Mouse (Mus musculus): ENCODE results near the gene Dld. TPM values are rescaled to one million over a fixed set of nuclear protein-coding genes. Genes with fewer than 3 reads are reported as not detected.
A peak's percentile ranks its signal among the peaks of the same experiment; 100 is the strongest.

The Dld gene
- polyA plus RNA-seq, 1 experiment from 2014 or later, result 130 TPM

DNA sequence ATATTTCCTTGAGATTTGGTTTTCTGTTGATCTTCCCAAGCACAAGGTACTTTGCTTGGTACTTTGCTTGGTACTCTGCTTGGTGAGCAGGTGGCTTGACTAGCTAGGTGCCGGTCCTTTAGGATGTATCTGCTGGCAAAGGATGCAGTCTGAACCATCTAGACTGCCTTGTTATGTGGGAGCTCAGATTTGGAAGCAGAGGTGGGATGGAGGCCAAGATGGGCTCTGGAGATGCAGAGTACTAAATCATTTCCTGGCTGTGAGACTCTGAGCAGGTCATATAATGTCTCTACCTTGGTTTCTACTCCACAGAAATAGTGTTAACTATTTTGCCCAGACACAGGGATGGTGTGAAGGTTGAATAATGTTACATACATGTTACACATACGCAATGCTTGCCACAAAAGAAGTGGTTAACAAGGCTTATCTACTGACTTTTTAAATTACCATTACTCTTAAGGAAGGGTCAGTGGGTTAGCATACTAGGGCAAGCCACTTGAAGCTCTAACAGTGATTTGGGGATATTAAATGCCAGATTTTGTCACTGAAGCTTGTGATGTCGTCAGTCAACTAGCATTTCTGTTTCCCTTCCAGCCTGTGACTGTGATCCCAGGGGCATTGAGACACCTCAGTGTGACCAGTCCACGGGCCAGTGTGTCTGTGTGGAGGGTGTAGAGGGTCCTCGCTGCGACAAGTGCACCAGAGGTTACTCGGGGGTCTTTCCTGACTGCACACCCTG, 33.4 kb downstream of the Dld start:
- ATAC-seq (ENCODE audit: low FRiP score), result 0 out of 2 replicates have a peak, but pooled peaks have one; percentile 39
- no peak overlapping the region for H3K4me2 ChIP-seq
- no peaks in the 10 kb centered on the region for H3K27me3 ChIP-seq
- no peaks in the 10 kb centered on the region for H3K9me3 ChIP-seq
- 92% methylated on average over 7 of the region's 7 CpGs for WGBS
- H3K27ac ChIP-seq, result no peak overlapping the region
- no peaks in the 10 kb centered on the region for H3K36me3 ChIP-seq
- no peaks in the 10 kb centered on the region for H3K4me1 ChIP-seq (replicated peaks)
- no peak overlapping the region for H3K9ac ChIP-seq
- H3K4me3 ChIP-seq, result no peak overlapping the region

DNA sequence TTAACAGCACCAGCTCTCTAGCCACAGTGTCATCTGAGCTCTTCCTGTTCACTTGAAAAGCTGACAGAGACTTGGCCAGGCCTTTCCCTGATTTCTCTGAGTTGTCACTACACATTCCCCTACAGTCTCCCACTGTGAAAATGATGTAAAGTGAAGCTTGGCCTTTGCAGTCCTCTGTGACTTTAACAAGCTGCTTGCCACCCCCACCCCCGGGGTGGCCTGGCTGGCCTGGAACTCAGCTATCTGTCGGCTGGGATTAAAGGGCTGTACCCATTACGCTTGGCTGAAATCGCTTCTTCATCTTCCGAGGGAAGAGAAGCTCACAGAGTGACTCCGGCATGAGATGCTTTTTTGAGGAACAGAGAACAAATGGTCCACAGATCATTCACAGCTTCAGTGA, 35.3 kb downstream of the Dld start:
- no peaks in the 10 kb centered on the region for H3K4me1 ChIP-seq (replicated peaks)
- H3K4me3 ChIP-seq, result no peak overlapping the region
- H3K9me3 ChIP-seq, result no peaks in the 10 kb centered on the region
- no peak overlapping the region for H3K4me2 ChIP-seq
- ATAC-seq (ENCODE audit: low FRiP score), result no peak
- 78% methylated on average over 6 of the region's 6 CpGs for WGBS
- H3K27ac ChIP-seq, result no peak overlapping the region
- H3K9ac ChIP-seq, result no peak overlapping the region
- H3K36me3 ChIP-seq, result no peaks in the 10 kb centered on the region
- H3K27me3 ChIP-seq, result no peaks in the 10 kb centered on the region

DNA sequence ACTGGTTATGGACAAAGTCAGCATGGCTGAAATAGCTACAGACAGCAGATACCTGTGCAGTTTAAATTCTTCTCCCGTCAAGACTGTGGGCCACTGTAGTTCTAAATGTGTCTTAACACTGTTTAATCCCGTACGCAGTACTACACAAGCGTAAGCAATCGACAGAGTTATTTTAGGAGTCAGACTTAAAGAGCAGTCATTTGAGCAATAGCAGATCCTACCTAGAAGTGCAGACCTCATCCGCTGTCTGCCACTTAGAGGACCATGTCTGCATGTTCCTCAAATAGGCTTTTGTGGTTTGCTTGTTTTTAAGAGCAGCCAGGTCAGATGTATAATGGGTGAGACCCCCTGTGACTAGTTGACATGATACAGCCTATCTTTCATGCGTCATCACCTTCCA, 36.9 kb downstream of the Dld start:
- no peak overlapping the region for H3K27ac ChIP-seq
- H3K9me3 ChIP-seq, result no peaks in the 10 kb centered on the region
- H3K4me1 ChIP-seq (replicated peaks), result peaks cover 3% of the 10 kb centered on the region; the same call in 1 of the 2 replicates
- H3K4me2 ChIP-seq, result no peak overlapping the region
- no peak overlapping the region for H3K4me3 ChIP-seq
- H3K36me3 ChIP-seq, result no peaks in the 10 kb centered on the region
- no peaks in the 10 kb centered on the region for H3K27me3 ChIP-seq
- no peak overlapping the region for H3K9ac ChIP-seq
- WGBS, result 96% methylated on average over 7 of the region's 7 CpGs
- no peak for ATAC-seq (ENCODE audit: low FRiP score)

DNA sequence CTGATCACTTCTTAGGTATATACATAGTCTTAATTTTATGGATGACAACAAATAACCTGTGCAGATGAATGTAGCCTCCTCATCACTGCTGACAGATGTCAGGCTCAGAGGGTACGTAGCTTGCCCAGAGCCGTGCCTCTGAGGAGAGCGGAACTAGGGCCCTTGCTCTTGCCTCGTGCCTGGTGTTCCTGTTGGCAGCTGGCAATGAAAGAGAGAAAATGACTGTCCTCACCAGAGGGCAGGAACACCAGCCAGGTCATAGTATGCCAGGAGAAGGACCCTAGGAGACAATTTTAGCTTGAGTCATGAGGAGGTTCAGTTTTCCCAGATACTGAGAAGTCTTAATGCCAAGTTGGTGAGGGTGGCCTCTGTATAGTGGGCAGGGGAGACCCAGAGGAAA, 38.1 kb downstream of the Dld start:
- Histone ChIP-seq H3K27ac (no peak overlapping the region), H3K4me1 (replicated peaks) (peaks cover 3% of the 10 kb centered on the region; the same call in 1 of the 2 replicates), H3K9ac (no peak overlapping the region), H3K4me2 (no peak overlapping the region), H3K4me3 (no peak overlapping the region), H3K36me3 (no peaks in the 10 kb centered on the region), H3K9me3 (no peaks in the 10 kb centered on the region), H3K27me3 (no peaks in the 10 kb centered on the region)
- WGBS, result 97% methylated on average over 4 of the region's 4 CpGs
- ATAC-seq (ENCODE audit: low FRiP score), result no peak

DNA sequence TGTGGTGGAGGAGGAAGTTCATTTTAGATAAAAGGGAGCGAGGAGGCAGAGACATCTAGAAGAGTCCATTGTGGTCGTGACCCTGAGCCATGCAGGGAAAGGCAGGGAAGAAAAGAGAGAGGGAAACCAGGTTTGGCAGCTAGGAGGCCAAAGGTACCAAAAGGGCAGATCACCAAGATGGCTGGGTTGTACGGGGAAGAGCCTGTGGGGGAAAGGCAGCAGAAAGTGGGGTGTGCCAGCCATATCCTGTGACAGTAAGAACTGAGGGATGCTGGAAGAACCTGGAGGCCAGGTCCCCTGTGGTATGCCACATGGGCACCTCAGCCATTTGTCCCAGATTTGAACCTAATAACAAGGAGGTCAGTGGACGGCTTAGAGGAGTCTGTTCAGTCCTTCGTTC, 39.0 kb downstream of the Dld start:
- no peaks in the 10 kb centered on the region for H3K9me3 ChIP-seq
- H3K4me2 ChIP-seq, result no peak overlapping the region
- no peaks in the 10 kb centered on the region for H3K36me3 ChIP-seq
- H3K4me3 ChIP-seq, result no peak overlapping the region
- peaks cover 3% of the 10 kb centered on the region; the same call in 1 of the 2 replicates for H3K4me1 ChIP-seq (replicated peaks)
- ATAC-seq (ENCODE audit: low FRiP score), result no peak
- H3K27ac ChIP-seq, result no peak overlapping the region
- no peaks in the 10 kb centered on the region for H3K27me3 ChIP-seq
- WGBS, result 94% methylated on average over 5 of the region's 5 CpGs
- no peak overlapping the region for H3K9ac ChIP-seq

DNA sequence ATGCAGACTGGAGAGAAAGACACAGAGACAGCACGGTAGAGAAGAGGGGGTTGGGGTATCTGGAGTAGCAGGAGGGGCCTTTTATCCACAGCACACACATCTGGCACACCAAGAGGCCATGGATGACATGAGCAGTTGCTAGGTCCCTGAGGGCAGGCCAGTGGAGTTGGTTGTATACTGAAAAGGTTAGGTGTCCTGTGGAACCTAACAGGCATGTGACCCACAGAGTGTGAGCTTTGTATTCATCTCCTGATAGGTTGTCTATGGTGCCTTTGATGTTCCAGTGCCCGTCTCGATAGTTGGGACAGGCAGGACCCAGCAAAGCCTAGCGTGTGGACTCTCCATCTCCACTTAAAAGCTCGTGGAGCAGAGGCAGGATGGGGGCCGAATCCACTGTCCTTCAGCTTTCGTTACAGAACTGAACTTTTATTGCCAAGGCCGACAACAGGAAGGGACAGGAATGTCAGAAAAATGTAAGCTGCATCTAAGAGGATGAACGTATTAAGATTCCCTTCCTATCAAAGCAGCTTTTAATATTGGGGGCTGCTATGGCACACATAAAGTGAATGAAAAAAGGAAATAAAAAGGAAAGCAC, 39.5 kb downstream of the Dld start:
- no peaks in the 10 kb centered on the region for H3K27me3 ChIP-seq
- H3K9ac ChIP-seq, result no peak overlapping the region
- WGBS, result 84% methylated on average over 9 of the region's 9 CpGs
- H3K27ac ChIP-seq, result no peak overlapping the region
- H3K4me2 ChIP-seq, result no peak overlapping the region
- H3K4me1 ChIP-seq (replicated peaks), result peaks cover 3% of the 10 kb centered on the region; the same call in 1 of the 2 replicates
- ATAC-seq (ENCODE audit: low FRiP score), result no peak
- H3K9me3 ChIP-seq, result no peaks in the 10 kb centered on the region
- no peak overlapping the region for H3K4me3 ChIP-seq
- no peaks in the 10 kb centered on the region for H3K36me3 ChIP-seq

DNA sequence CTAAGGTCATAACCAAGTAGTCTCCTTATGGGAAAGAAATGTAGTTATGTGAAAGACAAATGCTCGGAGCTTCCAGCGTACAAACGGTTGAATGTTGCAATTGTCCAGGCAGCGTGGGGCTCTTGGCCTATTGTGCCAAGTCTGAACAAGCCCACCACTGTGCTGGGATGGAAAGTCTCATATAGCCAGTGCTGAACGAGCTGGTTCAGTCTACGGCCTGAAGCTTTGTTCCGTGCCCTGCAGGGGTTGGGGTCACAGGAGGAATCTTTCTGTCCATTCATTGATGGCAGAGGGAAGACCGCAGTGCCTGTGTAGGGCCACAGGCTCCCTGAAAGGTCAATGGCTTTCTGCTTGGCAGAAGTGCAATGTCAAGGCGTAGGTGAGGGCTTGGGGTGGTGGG, 40.6 kb downstream of the Dld start:
- Histone ChIP-seq H3K9me3 (no peaks in the 10 kb centered on the region), H3K27ac (no peak overlapping the region), H3K4me2 (no peak overlapping the region), H3K36me3 (no peaks in the 10 kb centered on the region), H3K9ac (no peak overlapping the region), H3K27me3 (no peaks in the 10 kb centered on the region), H3K4me1 (replicated peaks) (peaks cover 3% of the 10 kb centered on the region; the same call in 1 of the 2 replicates), H3K4me3 (no peak overlapping the region)
- 23% methylated on average over 9 of the region's 9 CpGs for WGBS
- no peak for ATAC-seq (ENCODE audit: low FRiP score)

DNA sequence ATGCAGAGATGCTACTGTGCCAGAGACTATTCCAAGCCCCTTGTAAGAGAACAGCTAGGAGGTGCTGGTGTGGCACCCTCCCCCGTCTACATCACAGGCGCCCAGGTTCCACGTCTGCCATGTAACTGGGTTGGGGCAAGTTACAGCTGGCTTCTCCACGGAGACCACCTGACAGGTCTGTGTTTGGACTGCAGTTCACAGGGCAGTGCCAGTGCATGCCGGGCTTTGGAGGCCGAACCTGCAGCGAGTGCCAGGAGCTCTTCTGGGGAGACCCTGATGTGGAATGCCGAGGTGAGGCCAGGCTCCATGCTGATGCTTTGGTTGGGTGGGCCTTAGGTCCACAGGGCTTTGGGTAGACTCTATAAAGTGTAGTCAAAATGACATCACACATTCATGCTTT, 43.5 kb downstream of the Dld start:
- no peak for ATAC-seq (ENCODE audit: low FRiP score)
- Histone ChIP-seq H3K9me3 (no peaks in the 10 kb centered on the region), H3K27me3 (no peaks in the 10 kb centered on the region), H3K36me3 (no peaks in the 10 kb centered on the region), H3K4me2 (no peak overlapping the region), H3K9ac (no peak overlapping the region), H3K27ac (no peak overlapping the region), H3K4me3 (no peak overlapping the region), H3K4me1 (replicated peaks) (peaks cover 4% of the 10 kb centered on the region; the same call in 1 of the 2 replicates)
- WGBS, result 96% methylated on average over 8 of the region's 8 CpGs

DNA sequence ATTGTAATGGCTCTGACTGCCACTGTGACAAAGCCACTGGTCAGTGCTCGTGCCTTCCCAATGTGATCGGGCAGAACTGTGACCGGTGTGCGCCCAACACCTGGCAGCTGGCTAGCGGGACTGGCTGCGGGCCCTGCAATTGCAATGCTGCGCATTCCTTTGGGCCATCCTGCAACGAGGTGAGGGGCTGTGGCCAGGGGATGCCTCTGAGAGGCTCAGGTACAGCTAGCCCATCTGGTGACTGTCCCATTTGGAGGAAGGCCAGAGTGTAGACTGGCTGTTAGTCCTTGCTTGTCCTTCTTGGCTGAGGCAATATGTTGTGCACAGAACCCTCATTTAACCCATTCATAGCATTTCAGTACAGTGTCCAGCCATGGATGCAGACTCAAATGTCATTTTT, 44.2 kb downstream of the Dld start:
- Histone ChIP-seq H3K9me3 (no peaks in the 10 kb centered on the region), H3K27me3 (no peaks in the 10 kb centered on the region), H3K36me3 (no peaks in the 10 kb centered on the region), H3K9ac (no peak overlapping the region), H3K4me1 (replicated peaks) (peaks cover 7% of the 10 kb centered on the region; the same call in 1 of the 2 replicates), H3K27ac (no peak overlapping the region), H3K4me3 (no peak overlapping the region), H3K4me2 (no peak overlapping the region)
- no peak for ATAC-seq (ENCODE audit: low FRiP score)
- WGBS, result 93% methylated on average over 8 of the region's 8 CpGs

DNA sequence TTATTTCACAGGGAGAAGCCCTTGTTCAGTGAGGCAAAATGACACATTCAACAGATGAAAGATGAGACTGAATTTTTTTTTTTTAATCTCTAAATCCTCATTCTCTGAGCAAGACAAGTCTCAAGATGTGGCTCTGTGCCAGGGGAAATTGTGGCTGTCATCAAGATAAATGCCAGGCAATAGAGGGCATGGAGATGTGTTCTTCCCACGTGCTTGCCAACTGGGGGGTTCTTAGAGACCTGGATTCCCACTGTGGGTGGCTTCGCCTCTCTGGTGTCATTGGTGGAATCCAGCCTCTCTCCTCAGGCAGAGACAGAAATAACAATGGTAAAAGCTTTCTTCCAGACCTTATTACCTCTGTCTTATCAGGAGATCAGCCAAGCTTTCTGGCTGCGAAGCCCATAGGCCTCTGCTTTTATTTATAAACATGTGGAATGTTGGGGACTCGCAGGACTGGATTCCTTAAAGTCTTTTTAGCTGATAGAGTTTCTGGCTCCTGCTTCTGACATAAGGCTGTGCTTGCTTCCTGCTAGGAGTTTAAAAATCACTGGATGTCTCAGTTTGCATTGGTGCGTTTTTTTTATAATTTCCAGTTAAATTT, 45.1 kb downstream of the Dld start:
- no peak for ATAC-seq (ENCODE audit: low FRiP score)
- no peak overlapping the region for H3K4me3 ChIP-seq
- WGBS, result 74% methylated on average over 5 of the region's 5 CpGs
- H3K4me2 ChIP-seq, result no peak overlapping the region
- peaks cover 7% of the 10 kb centered on the region; the same call in 1 of the 2 replicates for H3K4me1 ChIP-seq (replicated peaks)
- no peaks in the 10 kb centered on the region for H3K27me3 ChIP-seq
- H3K36me3 ChIP-seq, result no peaks in the 10 kb centered on the region
- no peaks in the 10 kb centered on the region for H3K9me3 ChIP-seq
- no peak overlapping the region for H3K27ac ChIP-seq
- H3K9ac ChIP-seq, result no peak overlapping the region

DNA sequence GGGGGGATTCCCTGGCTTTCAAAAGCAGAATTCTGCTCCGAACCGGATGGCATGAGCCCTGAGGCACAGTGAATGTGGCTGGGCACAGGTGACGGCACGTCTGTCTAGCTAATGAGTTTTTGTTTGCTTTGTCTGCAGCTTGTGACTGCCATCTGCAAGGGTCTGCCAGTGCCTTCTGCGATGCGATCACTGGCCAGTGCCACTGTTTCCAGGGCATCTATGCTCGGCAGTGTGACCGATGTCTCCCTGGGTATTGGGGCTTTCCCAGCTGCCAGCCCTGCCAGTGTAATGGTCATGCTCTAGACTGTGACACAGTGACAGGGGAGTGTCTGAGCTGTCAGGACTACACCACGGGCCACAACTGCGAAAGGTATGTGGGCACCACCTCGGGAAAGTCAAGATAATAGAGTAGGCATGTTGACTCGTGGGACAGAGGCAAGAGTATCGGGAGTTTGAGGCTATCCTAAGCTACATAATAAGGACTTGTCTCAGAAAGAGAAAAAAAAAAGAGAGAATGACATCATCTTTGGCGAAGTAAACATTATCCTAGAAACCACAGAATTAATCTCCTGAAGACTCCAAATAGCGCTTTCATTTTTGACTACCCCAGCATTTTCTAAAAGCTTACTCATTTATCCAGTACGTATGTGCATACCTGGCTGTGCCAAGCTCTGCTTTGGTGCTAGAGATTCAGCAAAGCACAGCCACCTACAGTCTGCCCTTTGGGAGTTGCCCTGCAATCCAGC, 48.3 kb downstream of the Dld start:
- peak; percentile 69 for ATAC-seq (ENCODE audit: low FRiP score)
- Histone ChIP-seq H3K4me3 (no peak overlapping the region), H3K4me1 (replicated peaks) (peaks cover 4% of the 10 kb centered on the region; the same call in 1 of the 2 replicates), H3K4me2 (no peak overlapping the region), H3K9ac (no peak overlapping the region), H3K36me3 (no peaks in the 10 kb centered on the region), H3K27ac (no peak overlapping the region), H3K27me3 (no peaks in the 10 kb centered on the region), H3K9me3 (no peaks in the 10 kb centered on the region)
- 80% methylated on average over 16 of the region's 16 CpGs for WGBS

DNA sequence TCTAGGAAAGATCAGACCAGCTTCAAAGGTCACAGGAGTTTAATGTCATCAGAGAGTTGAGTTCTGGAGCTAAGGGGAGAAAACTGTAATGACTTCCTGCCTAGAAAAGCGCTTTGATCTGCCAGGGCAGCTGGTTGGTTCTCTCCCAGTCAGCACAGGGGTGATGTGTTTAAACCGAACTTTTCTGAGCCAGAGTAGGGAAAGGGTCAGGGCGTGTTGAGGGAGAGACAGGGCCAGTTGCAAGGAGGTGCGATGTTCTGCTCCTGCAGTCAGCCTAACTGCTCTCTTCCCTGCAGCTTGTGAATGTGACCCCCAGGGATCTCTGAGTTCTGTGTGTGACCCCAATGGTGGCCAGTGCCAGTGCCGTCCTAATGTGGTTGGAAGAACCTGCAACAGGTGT, 49.0 kb downstream of the Dld start:
- no peak overlapping the region for H3K4me2 ChIP-seq
- ATAC-seq (ENCODE audit: low FRiP score), result no peak; the same call in 1 of the 2 replicates
- no peak overlapping the region for H3K4me3 ChIP-seq
- no peaks in the 10 kb centered on the region for H3K36me3 ChIP-seq
- no peaks in the 10 kb centered on the region for H3K9me3 ChIP-seq
- 86% methylated on average over 5 of the region's 5 CpGs for WGBS
- no peaks in the 10 kb centered on the region for H3K27me3 ChIP-seq
- H3K4me1 ChIP-seq (replicated peaks), result peaks cover 4% of the 10 kb centered on the region; the same call in 1 of the 2 replicates
- no peak overlapping the region for H3K9ac ChIP-seq
- H3K27ac ChIP-seq, result no peak overlapping the region
